Mouse (Mus musculus) MEL-GATA-1-ER (cell line): ENCODE results near the gene Spc24.
"Not testable (repeated sequence)": the region's sequence is repeated elsewhere in the genome, so short reads cannot be mapped to it uniquely, and the experiment has no call there.

ENCODE experiments used
- DNase-seq: peaks from one replicate; pipeline ENCODE4 v3.0.0-alpha.2; 2012; ENCODE audit warnings: low read depth; ENCODE audit errors: extremely low read depth

Gene Spc24

DNA sequence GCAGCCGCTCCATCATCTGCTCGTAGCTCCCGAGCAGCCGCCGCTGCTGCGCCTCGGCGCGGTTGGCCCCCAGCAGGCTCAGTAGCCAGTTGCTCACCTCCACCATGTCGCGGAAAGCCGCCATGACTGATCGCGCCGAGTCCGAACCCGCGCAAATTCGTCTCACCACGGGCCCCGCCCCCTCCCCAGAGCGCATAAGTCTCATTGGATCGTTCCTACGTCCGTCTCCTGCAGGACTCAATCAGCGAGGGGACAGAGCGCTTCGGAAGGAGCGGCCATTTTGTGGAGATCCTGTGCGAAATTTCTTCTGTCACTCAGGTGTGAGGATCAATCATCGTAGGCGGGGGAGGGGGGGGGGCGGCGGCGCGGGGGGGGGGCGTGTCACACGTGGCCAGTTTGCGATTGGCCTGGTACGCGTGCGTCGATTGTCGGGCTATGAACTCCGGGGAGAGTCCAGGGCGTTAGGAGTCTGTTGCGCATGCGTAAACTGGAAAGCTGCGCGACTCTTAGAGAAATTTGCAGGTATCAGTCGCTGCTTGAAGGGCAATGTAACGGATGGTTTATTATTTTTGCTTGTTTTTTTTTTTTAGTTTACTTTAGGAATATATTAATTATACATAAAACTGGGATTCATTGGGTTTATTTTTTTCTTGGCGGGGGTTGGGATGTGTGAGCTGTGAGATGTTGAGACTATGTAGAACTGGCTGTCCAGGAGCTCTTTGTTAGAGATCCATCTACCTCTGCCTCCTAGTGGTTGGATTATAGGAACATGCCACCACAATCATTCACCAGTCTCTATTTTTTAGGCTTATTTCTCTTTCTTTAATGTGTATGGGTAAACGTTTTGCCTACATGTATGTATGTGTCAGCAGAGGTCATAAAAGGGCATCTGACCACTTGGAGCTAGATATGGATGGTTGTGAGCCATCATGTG is at the start of gene Spc24:
TSS of gene Spc24 (minus strand) at position 149 of the 934 bp plus-strand sequence.
- peak; percentile 99 for DNase-seq

DNA sequence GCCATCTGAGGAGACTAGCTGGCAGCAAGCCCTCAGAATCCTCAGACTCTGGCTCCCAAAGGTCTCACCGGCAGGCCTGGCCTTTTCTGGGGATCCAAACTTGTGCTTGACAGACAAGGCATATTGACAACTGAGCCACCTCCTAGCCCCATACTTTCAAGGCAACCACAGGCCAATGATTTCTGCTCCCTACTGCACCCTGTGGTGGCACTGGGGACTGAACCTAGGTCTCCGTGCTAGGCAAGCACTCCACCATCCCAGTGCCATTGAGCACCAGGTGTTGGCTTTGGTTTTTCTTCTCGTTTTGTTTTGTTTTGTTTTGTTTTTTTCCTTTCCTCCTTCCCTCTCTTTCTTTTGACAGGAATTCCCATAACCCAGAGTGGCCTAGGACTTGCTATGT is 48.5 kb upstream of the Spc24 start:
- DNase-seq = no peak

DNA sequence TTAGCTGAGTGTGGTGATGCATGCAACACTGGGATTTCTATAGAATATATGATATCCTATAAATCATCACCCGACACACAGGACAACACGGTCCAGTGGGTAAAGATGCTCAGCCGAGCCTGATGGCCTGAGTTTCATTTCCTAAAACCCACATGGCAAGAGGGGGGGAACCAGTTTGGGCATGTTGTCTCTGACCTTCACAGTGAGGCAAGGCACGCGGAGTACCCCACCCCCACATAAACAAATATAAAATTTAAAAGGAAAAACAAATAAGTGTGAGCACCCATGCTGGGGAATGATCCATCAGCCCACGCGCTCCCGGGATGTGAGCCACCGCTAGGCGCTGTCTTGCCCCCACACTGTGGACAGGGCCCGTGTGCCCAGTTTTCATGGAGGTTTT is 46.9 kb upstream of the Spc24 start:
- no peak for DNase-seq

- DNase-seq = no peak
Measured at GRCm38 (mm10) chr9:21806363-21806762, 46.3 kb upstream of the Spc24 start.

DNA sequence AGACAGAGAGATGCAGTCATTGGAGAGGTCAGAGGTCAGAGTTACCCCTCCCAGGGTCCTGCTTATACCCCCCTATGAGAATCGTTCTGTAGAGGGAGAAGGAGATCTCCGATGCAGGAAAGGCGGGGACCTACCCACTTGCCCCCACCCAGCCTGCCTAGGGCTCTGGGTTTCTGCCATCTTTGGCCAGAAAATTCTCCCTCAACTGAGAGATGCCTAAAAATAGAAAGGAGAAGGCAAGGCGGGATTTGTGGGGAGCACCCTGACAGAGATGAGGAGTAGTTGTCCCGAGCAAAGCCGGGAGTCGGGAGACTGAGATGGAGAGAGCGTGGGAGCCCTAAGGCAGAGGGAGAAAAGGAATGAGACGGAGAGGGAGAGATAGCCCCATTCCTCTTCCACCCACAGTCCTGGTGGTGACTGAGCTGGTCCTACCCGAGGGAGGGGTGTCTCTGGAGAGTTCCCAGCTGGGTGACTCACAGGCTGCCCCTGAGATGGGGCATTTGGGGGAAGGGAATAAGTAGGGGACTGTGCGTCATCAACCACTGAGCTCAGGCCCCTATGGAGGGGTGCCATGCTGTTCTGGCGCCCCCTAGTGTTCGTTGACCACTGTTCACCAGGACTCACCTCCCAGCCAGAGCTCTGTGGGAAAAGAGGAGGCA is 44.0 kb upstream of the Spc24 start:
- DNase-seq = peak; percentile 66

DNA sequence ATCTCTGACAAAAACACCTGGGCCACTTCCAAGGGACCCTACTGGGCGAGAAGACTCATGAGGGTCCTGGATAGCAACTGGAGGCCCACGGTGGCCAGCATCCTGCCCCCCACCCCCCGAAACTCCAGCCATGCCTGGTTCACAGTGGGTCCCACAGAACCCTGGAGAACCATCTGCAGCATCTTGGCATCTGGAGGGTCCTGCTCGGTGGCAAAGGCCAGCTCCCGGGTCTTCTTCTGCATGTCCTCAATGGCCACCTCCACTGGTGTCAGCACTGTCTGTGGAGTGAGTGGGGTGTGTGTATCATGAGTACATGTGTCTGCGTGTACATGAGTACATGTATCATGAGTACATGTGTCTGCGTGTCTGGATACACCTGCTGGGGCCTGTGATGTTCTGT is 41.5 kb upstream of the Spc24 start:
- DNase-seq = no peak

- no peak for DNase-seq
Measured at GRCm38 (mm10) chr9:21801121-21801520, 41.0 kb upstream of the Spc24 start.

DNA sequence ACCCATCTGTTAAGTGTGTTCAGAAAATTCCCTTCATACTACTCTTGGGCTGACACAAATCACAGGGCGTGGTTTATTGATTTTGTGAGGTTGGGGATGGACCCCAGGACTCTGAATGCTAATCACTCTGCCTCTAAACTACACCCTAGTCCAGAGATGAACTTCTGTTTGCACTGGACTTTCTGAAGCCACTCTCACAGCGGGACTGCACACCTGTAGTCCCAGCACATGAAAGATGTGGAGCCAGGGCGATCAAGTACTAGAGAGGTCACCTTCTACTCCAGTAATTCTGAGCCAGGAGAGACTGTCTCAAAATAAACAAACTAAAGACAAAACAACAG is 38.9 kb upstream of the Spc24 start:
- DNase-seq = no peak

DNA sequence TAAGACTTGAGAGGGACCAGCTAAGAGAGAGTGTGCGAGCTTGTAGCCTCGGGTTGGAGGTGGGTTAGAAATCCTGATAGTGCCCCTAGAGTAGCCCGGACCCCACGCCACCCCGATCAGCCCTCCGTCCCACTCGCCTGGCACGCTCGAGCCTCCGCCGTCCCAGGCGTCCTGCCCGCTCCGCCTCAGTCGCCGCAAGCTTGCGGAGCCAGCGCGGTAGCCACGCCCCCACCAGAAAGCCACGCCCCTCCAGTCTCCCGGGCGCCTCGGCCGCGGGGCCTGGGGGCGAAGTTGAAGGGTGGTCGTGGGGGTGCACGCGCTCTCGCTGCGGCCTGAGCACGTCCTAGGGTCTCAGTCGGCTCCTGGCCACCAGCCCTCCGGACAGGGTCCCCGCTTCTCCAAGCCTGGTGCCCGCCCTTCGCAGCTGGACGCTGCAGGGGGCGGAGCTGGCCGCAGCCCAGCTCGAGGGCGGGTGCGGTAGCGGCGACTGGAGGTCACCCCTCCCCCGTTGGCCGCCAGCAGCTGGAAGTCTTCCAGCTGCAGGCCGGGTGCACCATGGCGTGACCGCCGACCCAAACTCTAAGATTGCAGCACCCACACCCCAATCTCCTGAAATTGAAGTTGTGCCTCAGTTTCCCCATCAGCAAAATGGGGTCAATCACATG is 38.4 kb upstream of the Spc24 start, which contains the start of gene Kank2:
TSS of gene Kank2 (minus strand) at position 400 of the 665 bp plus-strand sequence.
- no peak for DNase-seq

DNA sequence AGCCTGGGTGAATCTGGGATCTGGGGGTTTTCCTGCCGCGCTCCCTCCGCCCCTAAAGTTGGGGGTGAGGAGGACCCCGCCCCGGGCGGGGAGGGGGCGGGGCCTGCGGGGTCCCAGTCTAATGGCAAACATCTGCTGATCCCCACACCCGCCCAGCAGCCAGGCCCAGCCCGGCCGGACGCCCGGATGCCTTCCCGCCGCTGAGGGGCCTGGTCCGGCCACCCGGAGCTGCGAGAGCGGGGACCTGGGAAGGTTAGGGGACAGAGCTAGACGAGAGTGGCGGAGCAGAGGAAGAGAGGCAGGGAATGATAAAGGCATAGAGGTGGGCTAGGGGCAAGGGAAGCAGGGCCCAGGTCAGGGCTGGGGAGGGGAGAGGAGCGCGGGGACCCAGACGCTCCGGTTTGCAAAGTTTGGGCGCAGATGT is 37.8 kb upstream of the Spc24 start:
- no peak for DNase-seq

GRCm38 (mm10) chr9:21796919-21797318 is 36.8 kb upstream of the Spc24 start:
- no peak for DNase-seq

DNA sequence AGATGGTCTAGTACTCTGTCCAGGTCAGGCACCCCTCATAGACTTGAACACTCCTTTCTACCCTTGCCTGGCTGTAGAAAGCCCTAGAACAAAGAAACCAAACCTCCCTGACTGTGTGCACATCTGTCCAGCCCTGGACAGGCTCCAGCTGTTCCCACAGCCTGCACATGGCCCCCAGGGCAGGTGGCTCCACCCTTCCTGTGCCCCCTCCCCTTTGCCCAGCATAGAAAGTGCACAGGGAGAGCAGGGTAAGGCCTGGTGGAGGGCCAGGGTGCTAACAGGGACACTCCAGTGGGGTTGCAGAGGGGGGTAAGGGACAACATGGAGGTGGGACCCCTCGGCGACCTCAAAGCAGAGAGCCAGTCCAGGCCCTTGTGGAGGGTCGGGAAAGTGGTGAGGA is 36.2 kb upstream of the Spc24 start:
- DNase-seq = no peak

GRCm38 (mm10) chr9:21795579-21795978 is 35.5 kb upstream of the Spc24 start:
- no peak for DNase-seq

DNA sequence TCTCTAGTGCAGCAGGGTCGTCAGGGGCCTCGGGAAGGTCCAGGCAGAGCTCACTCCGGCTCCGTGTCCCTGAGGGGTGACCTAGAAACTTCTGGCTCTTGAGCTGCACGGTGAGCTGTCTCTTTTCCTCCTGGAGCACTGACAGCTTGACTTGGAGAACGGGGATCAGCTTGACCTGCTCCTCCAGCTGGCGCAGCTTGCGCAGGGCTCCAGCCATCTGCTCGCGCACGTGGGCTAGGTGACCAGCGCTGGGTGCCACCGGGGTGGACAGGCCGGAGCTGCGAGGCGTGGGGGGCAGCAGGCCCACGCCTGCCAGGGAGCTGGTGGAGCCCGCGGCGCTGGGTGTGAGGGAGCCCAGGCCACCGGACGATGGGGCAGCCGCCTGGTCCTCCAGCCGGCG is 34.8 kb upstream of the Spc24 start:
- DNase-seq = no peak

- DNase-seq = no peak
Measured at GRCm38 (mm10) chr9:21794344-21794834, 34.3 kb upstream of the Spc24 start.

DNA sequence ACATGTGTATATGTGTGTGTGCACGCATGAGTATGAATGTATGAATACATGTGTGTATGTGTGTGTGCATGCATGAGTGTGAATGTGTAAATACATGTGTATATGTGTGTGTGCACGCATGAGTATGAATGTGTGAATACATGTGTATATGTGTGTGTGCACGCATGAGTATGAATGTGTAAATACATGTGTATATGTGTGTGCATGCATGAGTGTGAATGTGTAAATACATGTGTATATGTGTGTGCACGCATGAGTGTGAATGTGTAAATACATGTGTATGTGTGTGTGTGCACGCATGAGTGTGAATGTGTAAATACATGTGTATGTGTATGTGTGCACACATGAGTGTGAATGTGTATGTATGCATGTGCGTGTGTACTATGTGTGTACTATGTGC is 33.4 kb upstream of the Spc24 start:
- DNase-seq = not testable (repeated sequence)

- no peak for DNase-seq
Measured at GRCm38 (mm10) chr9:21792644-21793043, 32.5 kb upstream of the Spc24 start.

- no peak for DNase-seq
Measured at GRCm38 (mm10) chr9:21791861-21792260, 31.8 kb upstream of the Spc24 start.

DNA sequence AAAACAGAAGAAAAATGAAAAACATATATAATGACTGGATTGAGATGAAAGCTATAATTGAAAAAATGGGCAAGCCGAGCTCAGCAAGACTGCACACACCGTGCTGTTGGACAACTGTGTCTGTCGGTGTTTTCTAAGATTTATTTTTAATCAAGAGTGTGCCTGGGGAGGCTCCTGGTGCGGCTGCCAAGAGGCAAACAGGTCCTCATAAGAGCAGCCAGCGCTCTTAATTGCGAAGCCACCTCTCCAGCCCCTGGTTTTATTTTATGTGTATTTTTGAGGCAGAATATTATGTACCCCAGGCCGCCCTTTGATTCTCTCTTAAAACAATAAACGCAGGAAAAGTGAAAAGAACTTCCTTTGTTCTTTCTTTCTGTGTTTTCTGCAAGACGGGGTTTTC is 28.1 kb upstream of the Spc24 start:
- DNase-seq = no peak

- no peak for DNase-seq
Measured at GRCm38 (mm10) chr9:21787654-21788053, 27.6 kb upstream of the Spc24 start.

DNA sequence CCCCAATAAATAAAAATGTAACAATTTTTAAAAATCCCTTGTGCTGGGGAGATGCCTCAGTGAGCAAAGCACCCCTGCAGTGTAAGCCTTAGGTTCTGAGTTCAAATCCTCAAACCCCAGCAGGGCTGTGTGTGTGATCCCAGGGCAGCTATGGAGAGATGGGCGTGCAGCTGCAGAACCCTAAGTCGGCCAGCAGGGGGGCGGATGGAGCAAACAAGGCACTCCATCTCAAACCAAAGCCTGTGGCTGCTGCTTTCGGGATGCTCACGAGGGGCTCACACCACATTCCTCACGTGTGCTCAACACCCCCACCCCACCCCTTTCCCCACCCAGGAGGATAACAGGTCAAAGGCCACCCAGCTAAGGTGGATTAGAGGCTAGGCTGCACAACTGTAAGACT is 26.8 kb upstream of the Spc24 start:
- no peak for DNase-seq

GRCm38 (mm10) chr9:21786309-21786708 is 26.2 kb upstream of the Spc24 start:
- not testable (repeated sequence) for DNase-seq
